Mouse (Mus musculus) forelimb bud, embryonic 11.5 days (tissue): ENCODE data around the gene Epdr1.
A peak's percentile ranks its signal among the peaks of the same experiment; 100 is the strongest.

Source experiments
- DNase-seq: peaks from one replicate; pipeline ENCODE4 v3.0.0-alpha.2; 2012; ENCODE audit warnings: low read depth, low spot score

Epdr1 gene

GRCm38 (mm10) chr13:19619216-19619927, at the start of gene Epdr1:
Gene Epdr1, minus strand, starts transcription at chr13:19619927.
- peak; percentile 81 for DNase-seq

- no peak for DNase-seq
Observed at GRCm38 (mm10) chr13:19668355-19669140, 48.8 kb upstream of the Epdr1 start.

- no peak for DNase-seq
Observed at GRCm38 (mm10) chr13:19652405-19652804, 32.7 kb upstream of the Epdr1 start.

- no peak for DNase-seq
Observed at GRCm38 (mm10) chr13:19649824-19650223, 30.1 kb upstream of the Epdr1 start.

GRCm38 (mm10) chr13:19644225-19644624, 24.5 kb upstream of the Epdr1 start:
- DNase-seq, result no peak

- DNase-seq, result no peak
Observed at GRCm38 (mm10) chr13:19643519-19643918, 23.8 kb upstream of the Epdr1 start.

GRCm38 (mm10) chr13:19640203-19640851, 20.6 kb upstream of the Epdr1 start:
- no peak for DNase-seq

- DNase-seq, result no peak
Observed at GRCm38 (mm10) chr13:19636131-19636530, 16.4 kb upstream of the Epdr1 start.

- DNase-seq, result no peak
Observed at GRCm38 (mm10) chr13:19630768-19631709, 11.3 kb upstream of the Epdr1 start.

- DNase-seq, result no peak
Observed at GRCm38 (mm10) chr13:19626473-19626872, 6.7 kb upstream of the Epdr1 start.

- no peak for DNase-seq
Observed at GRCm38 (mm10) chr13:19624632-19625320, 5.0 kb upstream of the Epdr1 start.

- no peak for DNase-seq
Observed at GRCm38 (mm10) chr13:19623228-19623905, 3.6 kb upstream of the Epdr1 start.

GRCm38 (mm10) chr13:19622573-19623227, 3.0 kb upstream of the Epdr1 start, which contains the start of gene Sfrp4:
Gene Sfrp4, plus strand, starts transcription at chr13:19623104.
- no peak for DNase-seq

GRCm38 (mm10) chr13:19618841-19619215, 899 bp downstream of the Epdr1 start:
- peak; percentile 31 for DNase-seq

GRCm38 (mm10) chr13:19618081-19618480, 1.6 kb downstream of the Epdr1 start:
- DNase-seq, result no peak

GRCm38 (mm10) chr13:19614311-19614710, 5.4 kb downstream of the Epdr1 start:
- no peak for DNase-seq

GRCm38 (mm10) chr13:19613426-19613825, 6.3 kb downstream of the Epdr1 start:
- no peak for DNase-seq

- no peak for DNase-seq
Observed at GRCm38 (mm10) chr13:19612963-19613362, 6.8 kb downstream of the Epdr1 start.

GRCm38 (mm10) chr13:19612348-19612747, 7.4 kb downstream of the Epdr1 start:
- DNase-seq, result no peak

- no peak for DNase-seq
Observed at GRCm38 (mm10) chr13:19608120-19608519, 11.6 kb downstream of the Epdr1 start.
